Mouse (Mus musculus) neutrophil, adult 5-6 weeks (primary cell): ENCODE data around the gene Tnpo3. TPM values are rescaled to one million over a fixed set of nuclear protein-coding genes. Genes with fewer than 3 reads are reported as not detected.
A peak's percentile ranks its signal among the peaks of the same experiment; 100 is the strongest.
"Not testable (repeated sequence)": the region's sequence is repeated elsewhere in the genome, so short reads cannot be mapped to it uniquely, and the experiment has no call there.

Experiments
- ATAC-seq: fragments of 151-379, 151-347 bp; 2 replicates; pipeline ENCODE4 v1.8.0; 2017; ENCODE audit warnings: mild to moderate bottlenecking, moderate TSS enrichment; ENCODE audit not compliant: insufficient number of reproducible peaks, poor library complexity, low FRiP score, severe bottlenecking; ENCODE audit errors: extremely low read depth
- total RNA-seq: library from RNA; stranded (forward); fragments of 200-1000 nt; gene quantifications from 2 replicates; pipeline ENCODE4 v1.2.3, GENCODE M21; 2017

Tnpo3 gene
- total RNA-seq, 1 experiment from 2014 or later, result 95.6 TPM

GRCm38 (mm10) chr6:29623857-29624256, 14.2 kb upstream of the Tnpo3 start:
- ATAC-seq, result 0 out of 2 replicates have a peak, but pooled peaks have one; percentile 19

GRCm38 (mm10) chr6:29622273-29622672, 12.6 kb upstream of the Tnpo3 start:
- no peak for ATAC-seq

- no peak for ATAC-seq
These were observed 11.3 kb upstream of the Tnpo3 start for GRCm38 (mm10) chr6:29620840-29621543.

GRCm38 (mm10) chr6:29620176-29620575, 10.5 kb upstream of the Tnpo3 start:
- no peak for ATAC-seq

GRCm38 (mm10) chr6:29610020-29610640, 443 bp upstream of the Tnpo3 start:
- ATAC-seq, result not testable (repeated sequence)

- no peak for ATAC-seq
These were observed 9.5 kb downstream of the Tnpo3 start for GRCm38 (mm10) chr6:29600188-29600587.

GRCm38 (mm10) chr6:29595656-29596055, 14.0 kb downstream of the Tnpo3 start:
- ATAC-seq, result no peak

GRCm38 (mm10) chr6:29581202-29581601, 28.5 kb downstream of the Tnpo3 start:
- ATAC-seq, result no peak

- no peak for ATAC-seq
These were observed 28.9 kb downstream of the Tnpo3 start for GRCm38 (mm10) chr6:29580770-29581169.

- not testable (repeated sequence) for ATAC-seq
These were observed 33.3 kb downstream of the Tnpo3 start for GRCm38 (mm10) chr6:29576388-29576787.

GRCm38 (mm10) chr6:29557112-29557511, 52.6 kb downstream of the Tnpo3 start:
- no peak for ATAC-seq

- ATAC-seq, result no peak
These were observed 57.2 kb downstream of the Tnpo3 start for GRCm38 (mm10) chr6:29552526-29552925.

- ATAC-seq, result no peak
These were observed 61.6 kb downstream of the Tnpo3 start for GRCm38 (mm10) chr6:29548086-29548485.

- no peak for ATAC-seq
These were observed 62.1 kb downstream of the Tnpo3 start for GRCm38 (mm10) chr6:29547582-29547981.

- ATAC-seq, result no peak
These were observed 64.1 kb downstream of the Tnpo3 start for GRCm38 (mm10) chr6:29545611-29546010.

GRCm38 (mm10) chr6:29540956-29541355, 68.7 kb downstream of the Tnpo3 start:
- no peak for ATAC-seq

- no peak for ATAC-seq
These were observed 69.5 kb downstream of the Tnpo3 start for GRCm38 (mm10) chr6:29540223-29540622.

GRCm38 (mm10) chr6:29539502-29539901, 70.2 kb downstream of the Tnpo3 start:
- ATAC-seq, result no peak

GRCm38 (mm10) chr6:29537221-29537620, 72.5 kb downstream of the Tnpo3 start:
- no peak for ATAC-seq

- ATAC-seq, result peak; percentile 42
These were observed 73.0 kb downstream of the Tnpo3 start for GRCm38 (mm10) chr6:29536651-29537193.
